Mouse (Mus musculus) CH12.LX (cell line): Measurements from ENCODE around the gene Cradd. TPM values are rescaled to one million over a fixed set of nuclear protein-coding genes. Genes with fewer than 3 reads are reported as not detected.

ENCODE experiments used
- DNase-seq: peaks from one replicate; pipeline ENCODE4 v3.0.0-alpha.2; 2013; ENCODE audit errors: extremely low read depth
- H3K27ac ChIP-seq: 2 replicates; pipeline ENCODE4 v1.5.1; 2012; ENCODE audit warnings: low read depth, mild to moderate bottlenecking, control low read depth, moderate library complexity; ENCODE audit not compliant: insufficient read depth
- H3K27me3 ChIP-seq: replicated peaks from 2 replicates; pipeline ENCODE3; 2012; ENCODE audit warnings: inconsistent platforms
- H3K36me3 ChIP-seq, 2 experiments: replicated peaks in 1 of 2; 2 replicates each; pipeline versions ENCODE3 to v1.6.1; 2012; ENCODE audit warnings: inconsistent platforms in 1 of 2, low read length in 1 of 2, mild to moderate bottlenecking in 1 of 2, mixed read lengths in 1 of 2, moderate library complexity in 1 of 2; ENCODE audit not compliant: control insufficient read depth in 1 of 2, insufficient read depth in 1 of 2
- H3K4me1 ChIP-seq, 2 experiments: 2 replicates each; pipeline ENCODE4 v1.6.1; 2012; ENCODE audit warnings: inconsistent platforms in 1 of 2, moderate library complexity in 1 of 2; ENCODE audit not compliant: insufficient read depth in 2 of 2, control insufficient read depth in 1 of 2
- H3K4me2 ChIP-seq: 2 replicates; pipeline ENCODE4 v1.6.1; 2012; ENCODE audit warnings: low read depth, mild to moderate bottlenecking, control low read depth; ENCODE audit not compliant: poor library complexity, insufficient read depth, severe bottlenecking
- H3K4me3 ChIP-seq, 3 experiments: fragments of 150-350 bp in 1 of 3; sonication (generic) in 1 of 3; replicated peaks in 1 of 3; 2 replicates each; pipeline versions ENCODE3 to v1.5.1; 2011 to 2012; ENCODE audit warnings: low read depth in 2 of 3, low read length in 2 of 3, mild to moderate bottlenecking in 2 of 3, moderate library complexity in 2 of 3, control low read depth in 1 of 3, improper control_type of control experiment in 1 of 3, inconsistent platforms in 1 of 3, mixed read lengths in 1 of 3; ENCODE audit not compliant: poor library complexity in 1 of 3
- H3K79me2 ChIP-seq: replicated peaks from 2 replicates; pipeline ENCODE4 v1.6.1; 2012; ENCODE audit warnings: mild to moderate bottlenecking, moderate library complexity; ENCODE audit not compliant: control insufficient read depth, poor library complexity, insufficient read depth, severe bottlenecking; ENCODE audit errors: extremely low read depth
- H3K9ac ChIP-seq: 2 replicates; pipeline ENCODE4 v1.6.1; 2012; ENCODE audit warnings: low read depth, mild to moderate bottlenecking, control low read depth, moderate library complexity; ENCODE audit not compliant: insufficient read depth
- H3K9me3 ChIP-seq: replicated peaks from 2 replicates; pipeline ENCODE3; 2012; ENCODE audit warnings: low read length, inconsistent platforms, mixed read lengths
- CHD2 ChIP-seq: IDR thresholded peaks from 2 replicates; pipeline ENCODE4 v1.6.1; 2011; ENCODE audit warnings: low read length, improper control_type of control experiment
- CTCF ChIP-seq, 2 experiments: IDR thresholded peaks in 1 of 2; conservative IDR thresholded peaks in 1 of 2; 2 replicates each; pipeline ENCODE4 v1.5.1; 2011 to 2012; ENCODE audit warnings: low read depth in 2 of 2, low read length in 2 of 2, improper control_type of control experiment in 1 of 2, inconsistent platforms in 1 of 2, mild to moderate bottlenecking in 1 of 2, moderate library complexity in 1 of 2
- ELF1 ChIP-seq: IDR thresholded peaks from 2 replicates; pipeline ENCODE4 v1.6.1; 2014; ENCODE audit warnings: low read depth, mild to moderate bottlenecking, inconsistent platforms, low read length, improper control_type of control experiment
- EP300 ChIP-seq: IDR thresholded peaks from 2 replicates; pipeline ENCODE4 v1.6.1; 2011; ENCODE audit warnings: low read length, improper control_type of control experiment
- JUN ChIP-seq: IDR thresholded peaks from 2 replicates; pipeline ENCODE4 v1.6.1; 2011; ENCODE audit warnings: low read depth, mild to moderate bottlenecking, low read length, improper control_type of control experiment, moderate library complexity; ENCODE audit not compliant: insufficient read depth
- MAFK ChIP-seq: IDR thresholded peaks from 2 replicates; pipeline ENCODE4 v1.6.1; 2011; ENCODE audit warnings: low read length, improper control_type of control experiment; ENCODE audit not compliant: insufficient replicate concordance
- MXI1 ChIP-seq: IDR thresholded peaks from 2 replicates; pipeline ENCODE4 v1.6.1; 2011; ENCODE audit warnings: mild to moderate bottlenecking, low read depth, low read length, improper control_type of control experiment
- NRF1 ChIP-seq: IDR thresholded peaks from 2 replicates; pipeline ENCODE4 v1.6.1; 2014; ENCODE audit warnings: low read depth, mild to moderate bottlenecking, inconsistent platforms, low read length, improper control_type of control experiment, moderate library complexity
- PAX5 ChIP-seq: IDR thresholded peaks from 2 replicates; pipeline ENCODE4 v1.6.1; 2012; ENCODE audit warnings: low read length, inconsistent platforms, mixed read lengths
- RAD21 ChIP-seq: IDR thresholded peaks from 2 replicates; pipeline ENCODE4 v1.6.1; 2011; ENCODE audit warnings: low read depth, mild to moderate bottlenecking, low read length, improper control_type of control experiment, moderate library complexity
- TBP ChIP-seq: conservative IDR thresholded peaks from 2 replicates; pipeline ENCODE4 v1.6.1; 2011; ENCODE audit warnings: low read depth, low read length, improper control_type of control experiment
- TCF12 ChIP-seq: IDR thresholded peaks from 2 replicates; pipeline ENCODE4 v1.6.1; 2014; ENCODE audit warnings: low read depth, mild to moderate bottlenecking, inconsistent platforms, low read length, improper control_type of control experiment
- USF1 ChIP-seq: IDR thresholded peaks from 2 replicates; pipeline ENCODE4 v1.6.1; 2014; ENCODE audit warnings: low read depth, mild to moderate bottlenecking, inconsistent platforms, low read length, improper control_type of control experiment
- ZC3H11A ChIP-seq: IDR thresholded peaks from 2 replicates; pipeline ENCODE4 v1.6.1; 2012; ENCODE audit warnings: low read depth, mild to moderate bottlenecking, inconsistent platforms, low read length, improper control_type of control experiment
- ZNF384 ChIP-seq: IDR thresholded peaks from 2 replicates; pipeline ENCODE4 v1.6.1; 2012; ENCODE audit warnings: low read depth, low read length, improper control_type of control experiment, inconsistent platforms
- dilution Hi-C: fragments of 300-500 bp; cut with MboI; formaldehyde crosslinking; loops from 2 replicates; pipeline ENCODE4 v1.14.3; 2020; ENCODE audit warnings: low sequenced_read_pairs; ENCODE audit not compliant: extremely low pct_unique_long_range_greater_than_20kb, extremely low pct_ligation_motif_present
- in situ Hi-C: fragments of 300-500 bp; cut with MboI; formaldehyde crosslinking; loops from 3 replicates; pipeline ENCODE4 v1.14.3; 2019; ENCODE audit warnings: low sequenced_read_pairs, low pct_ligation_motif_present, low pct_unique_long_range_greater_than_20kb, mixed read lengths
- polyA plus RNA-seq: library from polyadenylated mRNA; unstranded; fragments of >175 nt; gene quantifications from 2 replicates; pipeline ENCODE4 v1.2.1, GENCODE M21; 2012; ENCODE audit warnings: low read depth; ENCODE audit not compliant: insufficient read length
- total RNA-seq, 2 experiments: library from RNA; depleted of rRNA; stranded (reverse); fragments of 300-350 nt in 1 of 2; fragments of >200 nt in 1 of 2; gene quantifications; 2 replicates each; pipeline ENCODE4 v1.2.3; 2012 to 2014

Gene Cradd
- total and polyA plus RNA-seq, 3 experiments, result 5.6 to 8.8 (median 5.6) TPM

GRCm38 (mm10) chr10:95317091-95317490 lies 6.8 kb downstream of the Cradd start:
- Histone ChIP-seq H3K27me3 (no peaks in the 10 kb centered on the region), H3K4me2 (no peak overlapping the region), H3K4me3 (no peak overlapping the region), H3K27ac (no peak overlapping the region), H3K4me1 (peaks cover 10 to 52% of the 10 kb centered on the region in 2 experiments; a peak in 3 of 4 replicates), H3K79me2 (0 out of 2 replicates have a peak, but pooled peaks cover 3% of the 10 kb centered on the region), H3K9me3 (no peaks in the 10 kb centered on the region), H3K9ac (no peak overlapping the region), H3K36me3 (peaks cover 0 to 14% of the 10 kb centered on the region in 2 experiments)
- dilution Hi-C loops (no loop called here), in situ Hi-C loops (loop anchor here (10.0 kb wide), 1 partner anchor 222 kb away; no protein-coding TSS in a partner anchor)
- TF ChIP-seq TBP (no peak), ZNF384 (no peak), NRF1 (no peak), PAX5 (no peak)
- no peak for DNase-seq

DNA sequence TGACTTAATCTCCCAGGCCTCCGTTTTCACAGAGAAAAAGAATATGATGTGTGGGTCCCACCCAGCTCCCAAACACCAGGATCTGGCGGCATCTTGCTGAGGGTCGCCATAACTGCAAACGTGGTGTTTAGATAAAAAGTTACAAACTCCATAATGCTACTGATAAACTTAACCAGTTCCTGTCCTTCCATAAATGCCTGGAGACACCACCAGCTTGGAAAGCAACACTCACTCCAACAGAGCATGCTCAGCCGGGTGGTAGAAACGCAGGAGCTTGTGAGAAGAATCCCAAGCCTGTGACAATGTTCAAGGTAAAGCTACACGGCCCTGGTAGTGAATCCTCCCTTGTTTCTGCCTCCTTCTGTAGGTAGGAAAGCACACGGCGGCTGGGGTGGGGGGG lies 7.3 kb downstream of the Cradd start:
- TF ChIP-seq TBP (no peak), RAD21 (no peak; the same call in 1 of the 2 replicates), CTCF (conservative IDR thresholded peaks at IDR 0.05 in 1 of 2, IDR thresholded peaks at IDR 0.05 in 1 of 2; ENCODE audit: low read depth in 2 of 2, low read length in 2 of 2) (no peak), ZC3H11A (no peak), TCF12 (no peak), USF1 (no peak), ZNF384 (no peak), MAFK (no peak), CHD2 (no peak), ELF1 (no peak), MXI1 (no peak), PAX5 (no peak), JUN (no peak), EP300 (no peak)
- in situ Hi-C loops, result loop anchor here (10.0 kb wide), 1 partner anchor 222 kb away; no protein-coding TSS in a partner anchor
- H3K4me1 ChIP-seq, result peaks cover 10 to 50% of the 10 kb centered on the region in 2 experiments; a peak in 3 of 4 replicates

More for the DNA sequence above, 7.3 kb downstream of the Cradd start:
- Histone ChIP-seq H3K27me3 (no peaks in the 10 kb centered on the region), H3K79me2 (no peaks in the 10 kb centered on the region), H3K4me2 (no peak overlapping the region), H3K9ac (no peak overlapping the region), H3K27ac (no peak overlapping the region), H3K36me3 (peaks cover 0 to 16% of the 10 kb centered on the region in 2 experiments), H3K9me3 (no peaks in the 10 kb centered on the region), H3K4me3 (no peak overlapping the region)
- dilution Hi-C loops, result no loop called here
- no peak for DNase-seq
